Mouse (Mus musculus): ENCODE data around the gene Olfr270.

Gene Olfr270

GRCm38 (mm10) chr4:52964247-52964646 lies at the start of gene Olfr270:
Gene Olfr270, plus strand, starts transcription at chr4:52964547.
- no peak for DNase-seq

- no peak for DNase-seq
Observed at GRCm38 (mm10) chr4:52916659-52917310, 47.6 kb upstream of the Olfr270 start.

- no peak for DNase-seq
Observed at GRCm38 (mm10) chr4:52917311-52917688, 47.0 kb upstream of the Olfr270 start.

- DNase-seq, result no peak
Observed at GRCm38 (mm10) chr4:52919078-52919477, 45.3 kb upstream of the Olfr270 start, which contains the start of gene Olfr272. Gene Olfr272, minus strand, starts transcription at chr4:52919178.

- DNase-seq, result no peak
Observed at GRCm38 (mm10) chr4:52930480-52930879, 33.9 kb upstream of the Olfr270 start.

GRCm38 (mm10) chr4:52946665-52947064 lies 17.7 kb upstream of the Olfr270 start:
- no peak for DNase-seq

GRCm38 (mm10) chr4:52949005-52949404 lies 15.3 kb upstream of the Olfr270 start:
- DNase-seq, result peak; percentile 4

- DNase-seq, result peak; percentile 8
Observed at GRCm38 (mm10) chr4:52958693-52959092, 5.7 kb upstream of the Olfr270 start.

GRCm38 (mm10) chr4:52985216-52985615 lies 20.9 kb downstream of the Olfr270 start:
- DNase-seq, result peak; percentile 15

GRCm38 (mm10) chr4:52986266-52986665 lies 21.9 kb downstream of the Olfr270 start:
- no peak for DNase-seq

GRCm38 (mm10) chr4:52989248-52989647 lies 24.9 kb downstream of the Olfr270 start, which contains the start of gene Nipsnap3a:
Gene Nipsnap3a, plus strand, starts transcription at chr4:52989272.
- DNase-seq, result peak; percentile 7

GRCm38 (mm10) chr4:52999449-52999848 lies 35.1 kb downstream of the Olfr270 start:
- DNase-seq, result no peak

- DNase-seq, result no peak
Observed at GRCm38 (mm10) chr4:53000154-53000553, 35.8 kb downstream of the Olfr270 start.

- DNase-seq, result no peak
Observed at GRCm38 (mm10) chr4:53009183-53009582, 44.8 kb downstream of the Olfr270 start.

- DNase-seq, result no peak
Observed at GRCm38 (mm10) chr4:53009871-53010270, 45.5 kb downstream of the Olfr270 start.

GRCm38 (mm10) chr4:53011732-53012361 lies 47.5 kb downstream of the Olfr270 start, which contains the start of gene Nipsnap3b:
Gene Nipsnap3b, plus strand, starts transcription at chr4:53011880.
- peak; percentile 98 for DNase-seq

GRCm38 (mm10) chr4:53014421-53014820 lies 50.1 kb downstream of the Olfr270 start:
- DNase-seq, result no peak

- DNase-seq, result no peak
Observed at GRCm38 (mm10) chr4:53015024-53015423, 50.7 kb downstream of the Olfr270 start.

GRCm38 (mm10) chr4:53018392-53018791 lies 54.0 kb downstream of the Olfr270 start:
- DNase-seq, result no peak

Data from kidney, postnatal 14 days (tissue).